ENCODE assay signal across 9 mouse cellular contexts in genomic region chr4:62347605-62348328, GRCm38 (mm10). TPM values are rescaled to one million over a fixed set of nuclear protein-coding genes. Genes with fewer than 3 reads are reported as not detected.
DNase-seq lines count a peak whose midpoint lies in the region; ATAC-seq and TF ChIP-seq lines count a peak whose summit lies in the region.
"Had no signal": no experiment of that assay in that cellular context is flagged by ENCODE, and none has a peak within 500 bp of the region (broad histone marks: within the 10 kb centered on the region; RNA-seq: fewer than 3 reads in every experiment).

No protein-coding gene starts in this region.

- DNase-seq in lung, embryonic 14.5 days, result peak; percentile 76
- DNase-seq in lung, adult 2 months, result no peak
- DNase-seq in intestine, embryonic 14.5 days (ENCODE audit: low spot score), result no peak
- DNase-seq in left cerebral cortex, postnatal 4 days, result no peak
- DNase-seq in cerebellum, adult 18-20 months, result no peak
- DNase-seq in layer of hippocampus, adult 18-20 months (ENCODE audit: low spot score in 2 of 2), result no peak

- intact Hi-C loops in left cerebral cortex, postnatal 4 days (cut with DNase I), result no loop called here

- TF ChIP-seq CTCF in lung, embryonic 14.5 days (IDR thresholded peaks at IDR 0.05; ENCODE audit: low read depth), result no peak
- no peak for TF ChIP-seq CTCF in lung, adult 2 months (IDR thresholded peaks at IDR 0.05; ENCODE audit: insufficient read depth, low read length)

- no peak overlapping the region for H3K4me3 ChIP-seq in lung, embryonic 14.5 days (ENCODE audit: low read depth, low read length)
- H3K4me3 ChIP-seq in lung, adult 2 months (replicated peaks; ENCODE audit: extremely low read depth, low read depth, low read length), result no peak overlapping the region
- H3K4me3 ChIP-seq in intestine, embryonic 14.5 days (ENCODE audit: low read depth, low read length), result no peak overlapping the region
- H3K4me3 ChIP-seq in liver, embryonic 15.5 days (replicated peaks), result no peak overlapping the region
- H3K4me3 ChIP-seq in stomach, embryonic 16.5 days (replicated peaks; ENCODE audit: low read length), result no peak overlapping the region
- H3K4me3 ChIP-seq: limb, embryonic 13.5 days had no signal

- H3K9me3 ChIP-seq in lung, embryonic 14.5 days (ENCODE audit: low read depth, low read length), result no peaks in the 10 kb centered on the region
- H3K9me3 ChIP-seq in intestine, embryonic 14.5 days (ENCODE audit: control insufficient read depth, low read length), result no peaks in the 10 kb centered on the region
- H3K9me3 ChIP-seq in liver, embryonic 15.5 days (replicated peaks), result no peaks in the 10 kb centered on the region
- no peaks in the 10 kb centered on the region for H3K9me3 ChIP-seq in stomach, embryonic 16.5 days (replicated peaks; ENCODE audit: control insufficient read depth, low read length)
- H3K9me3 ChIP-seq: limb, embryonic 13.5 days had no signal

- peak; percentile 90 for ATAC-seq in lung, embryonic 14.5 days (ENCODE audit: insufficient read depth)
- no peak for ATAC-seq in intestine, embryonic 14.5 days (replicated peaks; ENCODE audit: low FRiP score, low TSS enrichment, low read depth)
- ATAC-seq in liver, embryonic 15.5 days (ENCODE audit: insufficient read depth), result peak; percentile 55; the same call in 1 of the 2 replicates
- ATAC-seq in stomach, embryonic 16.5 days (ENCODE audit: insufficient read depth, low FRiP score), result no peak; the same call in 1 of the 2 replicates

- TF ChIP-seq POLR2A in lung, adult 2 months (IDR thresholded peaks at IDR 0.05; ENCODE audit: borderline replicate concordance, extremely low read depth, low read depth, low read length), result no peak

- H3K36me3 ChIP-seq in lung, embryonic 14.5 days (ENCODE audit: insufficient read depth), result peaks cover 41% of the 10 kb centered on the region
- H3K36me3 ChIP-seq in intestine, embryonic 14.5 days (ENCODE audit: control insufficient read depth, insufficient read depth, low read length), result peaks cover 55% of the 10 kb centered on the region
- H3K36me3 ChIP-seq in liver, embryonic 15.5 days (replicated peaks), result peaks cover 46% of the 10 kb centered on the region
- 0 out of 2 replicates have a peak, but pooled peaks cover 7% of the 10 kb centered on the region for H3K36me3 ChIP-seq in stomach, embryonic 16.5 days (ENCODE audit: control insufficient read depth, insufficient read depth, low read length)

- H3K27me3 ChIP-seq in lung, embryonic 14.5 days (ENCODE audit: insufficient read depth, low read length), result no peaks in the 10 kb centered on the region
- H3K27me3 ChIP-seq in intestine, embryonic 14.5 days (replicated peaks; ENCODE audit: control insufficient read depth, insufficient read depth, low read length), result no peaks in the 10 kb centered on the region
- H3K27me3 ChIP-seq in liver, embryonic 15.5 days, result no peaks in the 10 kb centered on the region
- H3K27me3 ChIP-seq in stomach, embryonic 16.5 days (ENCODE audit: control insufficient read depth, insufficient read depth, low read length), result no peaks in the 10 kb centered on the region
- H3K27me3 ChIP-seq: limb, embryonic 13.5 days had no signal

- WGBS in lung, embryonic 14.5 days, result 12% methylated on average over 9 of the region's 9 CpGs
- WGBS in lung, adult 2 months, result 18% methylated on average over 9 of the region's 9 CpGs
- WGBS in intestine, embryonic 14.5 days, result 41% methylated on average over 9 of the region's 9 CpGs
- WGBS in liver, embryonic 15.5 days (ENCODE audit: insufficient replicate concordance), result 53% methylated on average over 9 of the region's 9 CpGs
- WGBS in stomach, embryonic 16.5 days, result 30% methylated on average over 9 of the region's 9 CpGs

- H3K9ac ChIP-seq in lung, embryonic 14.5 days, result no peak overlapping the region
- H3K9ac ChIP-seq in intestine, embryonic 14.5 days (ENCODE audit: low read length), result no peak overlapping the region
- no peak overlapping the region for H3K9ac ChIP-seq in liver, embryonic 15.5 days
- no peak overlapping the region for H3K9ac ChIP-seq in stomach, embryonic 16.5 days (ENCODE audit: low read length)
- H3K9ac ChIP-seq: limb, embryonic 13.5 days had no signal

- peak overlapping the region; percentile 72 for H3K27ac ChIP-seq in lung, embryonic 14.5 days (ENCODE audit: low read depth)
- H3K27ac ChIP-seq in intestine, embryonic 14.5 days (ENCODE audit: low read depth), result peak overlapping the region; percentile 39
- peak overlapping the region; percentile 64 for H3K27ac ChIP-seq in liver, embryonic 15.5 days (replicated peaks)
- peak overlapping the region; percentile 34; the same call in 1 of the 2 replicates for H3K27ac ChIP-seq in stomach, embryonic 16.5 days (ENCODE audit: low read length)
- H3K27ac ChIP-seq: limb, embryonic 13.5 days had no signal

- peaks cover 4% of the 10 kb centered on the region; the same call in 1 of the 2 replicates for H3K4me1 ChIP-seq in lung, embryonic 14.5 days (ENCODE audit: insufficient read depth)
- H3K4me1 ChIP-seq in lung, adult 2 months (ENCODE audit: control insufficient read depth, insufficient read depth, low read length), result peaks cover 29% of the 10 kb centered on the region
- H3K4me1 ChIP-seq in intestine, embryonic 14.5 days (replicated peaks; ENCODE audit: control insufficient read depth, insufficient read depth, low read length), result no peaks in the 10 kb centered on the region; the same call in 1 of the 2 replicates
- H3K4me1 ChIP-seq in liver, embryonic 15.5 days (replicated peaks), result peaks cover 12% of the 10 kb centered on the region
- H3K4me1 ChIP-seq in stomach, embryonic 16.5 days (ENCODE audit: control insufficient read depth, insufficient read depth, low read length), result no peaks in the 10 kb centered on the region
- H3K4me1 ChIP-seq: limb, embryonic 13.5 days had no signal

- H3K4me2 ChIP-seq in lung, embryonic 14.5 days, result peak overlapping the region; percentile 27; the same call in 1 of the 2 replicates
- H3K4me2 ChIP-seq in intestine, embryonic 14.5 days (ENCODE audit: low read length), result peak overlapping the region; percentile 3; the same call in 1 of the 2 replicates
- H3K4me2 ChIP-seq in liver, embryonic 15.5 days, result 0 out of 2 replicates have a peak overlapping the region, but pooled peaks have one; percentile 8
- no peak overlapping the region for H3K4me2 ChIP-seq in stomach, embryonic 16.5 days (ENCODE audit: low read depth, low read length)
- H3K4me2 ChIP-seq: limb, embryonic 13.5 days had no signal

RNA-seq across cellular contexts. Expression of gene Fkbp15, which starts 12.6 kb away (rescaled TPM):
- polyA plus RNA-seq in lung, embryonic 14.5 days (2014; fragmentation: Nextera tagmentation; extraction: Ambion mirVana), result 24.6 and 26.6 TPM in 2 replicates
- 35.6 and 41.5 TPM in 2 replicates for polyA plus RNA-seq in lung, adult 2 months (2012; rRNA removed)
- polyA plus RNA-seq in intestine, embryonic 14.5 days (2014; fragmentation: Nextera tagmentation; extraction: Ambion mirVana), result 26.3 and 27.8 TPM in 2 replicates
- 14.1 and 15.6 TPM in 2 replicates for polyA plus RNA-seq in liver, embryonic 15.5 days (2015; fragmentation: Nextera tagmentation; extraction: Ambion mirVana)
- polyA plus RNA-seq in stomach, embryonic 16.5 days (2015; fragmentation: Nextera tagmentation; extraction: Ambion mirVana), result 29.8 and 30.2 TPM in 2 replicates
- 10 to 100 TPM; 36.3 to 38.4 TPM for total RNA-seq in left cerebral cortex, postnatal 4 days (2021)
- total RNA-seq in layer of hippocampus, adult 18-20 months (2021), result 10 to 100 TPM; 38.2 to 38.4 TPM

RNA-seq across cellular contexts. Expression of gene Slc31a1, which starts 12.8 kb away (rescaled TPM):
- 44.4 and 50.8 TPM in 2 replicates for polyA plus RNA-seq in lung, embryonic 14.5 days (2014; fragmentation: Nextera tagmentation; extraction: Ambion mirVana)
- 23.2 and 29.3 TPM in 2 replicates for polyA plus RNA-seq in lung, adult 2 months (2012; rRNA removed)
- polyA plus RNA-seq in intestine, embryonic 14.5 days (2014; fragmentation: Nextera tagmentation; extraction: Ambion mirVana), result 56.0 and 59.2 TPM in 2 replicates
- 51.4 and 57.0 TPM in 2 replicates for polyA plus RNA-seq in liver, embryonic 15.5 days (2015; fragmentation: Nextera tagmentation; extraction: Ambion mirVana)
- polyA plus RNA-seq in stomach, embryonic 16.5 days (2015; fragmentation: Nextera tagmentation; extraction: Ambion mirVana), result 62.9 and 74.4 TPM in 2 replicates
- 10 to 100 TPM; 26.7 to 28.7 TPM for total RNA-seq in left cerebral cortex, postnatal 4 days (2021)
- 10 to 100 TPM; 10.5 to 11.2 TPM for total RNA-seq in layer of hippocampus, adult 18-20 months (2021)

Comparison
In these comparisons a context has a peak if more than half of its experiments do, and no peak if none do; other contexts are left out.
1. ATAC-seq: peak in lung, embryonic 14.5 days (single experiment) and liver, embryonic 15.5 days (single experiment); none in intestine, embryonic 14.5 days (single experiment) and stomach, embryonic 16.5 days (single experiment).
2. Peak in every context shown above with its lines, with median percentiles within 50 percentile points of each other: H3K27ac ChIP-seq.